Mouse (Mus musculus) frontal cortex, postnatal 36 days (tissue): ENCODE results near the gene Naa38.
A peak's percentile ranks its signal among the peaks of the same experiment; 100 is the strongest.

ENCODE experiments used
- DNase-seq, 2 experiments: peaks; one replicate each; pipeline ENCODE4 v3.0.0; 2022; ENCODE audit warnings: low spot score in 2 of 2

The Naa38 gene

GRCm38 (mm10) chr11:69400083-69400850 lies 5.0 kb downstream of the Naa38 start:
- DNase-seq: no peak

- peak; percentile 84 to 89 for DNase-seq
Observed at GRCm38 (mm10) chr11:69401210-69401637, 5.9 kb downstream of the Naa38 start.

DNA sequence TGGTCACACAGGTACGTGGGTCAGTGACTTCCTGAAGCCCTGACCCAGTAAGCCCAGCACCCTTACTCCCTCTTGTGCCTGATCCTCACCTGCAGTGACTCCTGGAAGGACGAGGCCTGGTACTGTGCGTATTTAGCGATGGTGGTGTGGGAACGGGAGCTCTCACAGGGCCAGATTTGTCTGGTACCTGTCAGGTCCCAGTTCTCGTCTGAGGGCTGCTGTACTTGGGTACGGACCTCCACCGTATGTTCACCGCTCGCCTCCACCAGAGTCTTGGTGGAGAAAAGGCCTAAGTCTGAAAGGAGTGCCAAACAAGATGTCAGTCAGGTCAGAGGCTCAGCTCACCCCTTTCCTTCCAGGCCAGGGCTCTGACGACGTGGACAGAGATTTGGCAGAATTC lies 6.7 kb downstream of the Naa38 start:
- DNase-seq: no peak

GRCm38 (mm10) chr11:69403691-69404594 lies 8.7 kb downstream of the Naa38 start:
- no peak for DNase-seq

GRCm38 (mm10) chr11:69404595-69405396 lies 9.5 kb downstream of the Naa38 start:
- DNase-seq: no peak

- no peak for DNase-seq
Observed at GRCm38 (mm10) chr11:69405397-69406200, 10.3 kb downstream of the Naa38 start.

DNA sequence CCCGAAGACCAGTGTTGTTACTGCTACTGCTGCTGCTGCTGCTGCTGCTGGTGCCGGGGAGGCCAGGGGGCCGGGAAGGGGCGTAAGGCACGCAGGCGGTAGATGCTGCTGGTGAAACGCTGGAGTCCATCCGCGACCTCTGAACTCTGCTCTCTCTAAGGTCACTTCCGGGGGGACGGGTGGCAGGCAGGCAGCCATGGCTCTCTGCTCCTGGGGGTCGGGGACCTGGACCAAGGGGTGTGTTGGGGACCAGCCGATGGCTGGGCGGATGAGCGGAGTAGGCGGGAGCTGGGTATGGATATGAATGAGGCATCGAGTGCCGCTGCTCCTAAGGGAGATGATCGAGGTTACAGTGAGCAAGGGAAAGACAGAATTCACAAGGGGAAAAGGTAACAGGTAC lies 11.0 kb downstream of the Naa38 start:
- DNase-seq: no peak

GRCm38 (mm10) chr11:69406867-69407723 lies 11.8 kb downstream of the Naa38 start:
- DNase-seq: no peak

DNA sequence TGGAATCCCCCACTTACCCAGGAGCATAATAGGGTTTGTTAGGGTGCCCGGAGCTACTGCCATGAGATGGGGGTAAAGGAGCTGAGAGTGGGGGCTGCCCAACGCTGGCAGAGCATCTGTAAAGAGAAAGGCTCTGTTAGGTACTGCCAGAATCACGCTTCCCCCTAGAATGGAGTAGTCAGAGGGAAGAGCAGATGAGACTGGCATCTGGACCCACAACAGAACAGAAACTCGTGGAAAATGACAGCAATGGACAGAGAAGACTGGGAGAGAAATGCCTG lies 12.4 kb downstream of the Naa38 start:
- no peak for DNase-seq

GRCm38 (mm10) chr11:69408541-69409377 lies 13.5 kb downstream of the Naa38 start:
- DNase-seq: peak; percentile 84 to 90

DNA sequence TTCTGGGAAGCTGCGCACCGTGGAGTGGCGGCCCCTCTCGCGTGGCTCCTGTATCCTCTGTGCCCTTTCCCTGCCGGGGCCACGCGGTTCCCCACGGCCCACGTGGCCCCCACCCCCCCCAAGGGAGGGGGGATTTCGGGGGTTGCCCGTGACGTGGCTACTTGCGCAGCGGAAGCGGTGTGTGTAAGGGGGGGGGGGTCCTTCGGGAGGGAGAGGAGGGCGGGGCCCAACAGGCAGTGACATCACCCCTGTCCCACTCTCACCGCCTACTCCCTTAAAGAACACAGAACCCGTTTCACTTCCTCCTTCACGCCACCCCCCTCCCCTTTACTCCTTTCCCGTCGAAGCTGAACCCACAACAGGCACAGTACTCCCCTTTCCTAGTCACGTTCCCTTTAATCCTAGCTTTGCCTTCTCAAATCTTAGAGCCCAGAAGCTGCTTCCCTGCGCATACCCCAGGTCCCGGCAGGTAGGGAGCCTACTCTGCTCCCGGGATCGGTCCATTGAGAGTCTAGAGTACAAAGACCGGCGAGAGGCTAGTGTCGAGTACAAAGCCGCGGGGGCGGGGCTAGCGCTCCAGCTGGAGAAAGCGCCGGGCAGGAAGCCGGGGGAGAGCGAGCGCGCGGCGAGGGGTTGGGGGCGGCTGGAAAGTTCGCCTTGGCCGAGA lies 14.2 kb downstream of the Naa38 start:
- peak; percentile 83 to 86 for DNase-seq

GRCm38 (mm10) chr11:69410045-69410309 lies 14.7 kb downstream of the Naa38 start:
- DNase-seq: no peak

- DNase-seq: peak; percentile 73 to 77
Observed at GRCm38 (mm10) chr11:69410310-69411072, 15.2 kb downstream of the Naa38 start.

DNA sequence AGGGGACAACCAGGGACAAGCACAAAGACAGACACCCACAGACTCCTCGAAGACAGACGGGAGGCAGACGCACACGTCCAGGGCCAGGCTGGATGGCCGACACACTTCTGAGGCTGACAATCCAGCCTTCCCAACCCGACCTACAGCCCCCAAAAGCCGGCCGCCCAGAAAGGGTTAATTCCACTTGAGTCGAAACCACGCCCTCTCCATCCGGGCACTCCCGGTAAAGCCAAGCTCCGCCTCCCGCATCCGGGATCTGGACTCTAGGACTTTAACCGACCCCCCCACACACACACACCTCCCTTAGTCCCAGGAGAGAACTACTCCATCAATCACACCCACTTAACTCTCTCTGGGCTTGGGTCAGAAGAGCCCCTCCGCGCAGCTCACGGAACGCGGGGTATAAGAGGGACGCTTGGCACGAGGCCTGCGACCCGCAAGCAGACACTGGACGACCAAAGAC lies 15.8 kb downstream of the Naa38 start:
- peak; percentile 93 to 95 for DNase-seq

- peak in 1 of 2 experiments; percentile 63 for DNase-seq
Observed at GRCm38 (mm10) chr11:69411538-69412203, 16.4 kb downstream of the Naa38 start.

- DNase-seq: peak in 1 of 2 experiments; percentile 42
Observed at GRCm38 (mm10) chr11:69412548-69412947, 17.3 kb downstream of the Naa38 start.
